Mouse (Mus musculus) retina, adult 2 months (tissue): ENCODE measurements around the gene Pex11b.
"Not testable (repeated sequence)": the region's sequence is repeated elsewhere in the genome, so short reads cannot be mapped to it uniquely, and the experiment has no call there.

Experiments used
- DNase-seq: peaks from one replicate; pipeline ENCODE4 v3.0.0-alpha.2; 2012; ENCODE audit warnings: low read depth, low spot score

The Pex11b gene

DNA sequence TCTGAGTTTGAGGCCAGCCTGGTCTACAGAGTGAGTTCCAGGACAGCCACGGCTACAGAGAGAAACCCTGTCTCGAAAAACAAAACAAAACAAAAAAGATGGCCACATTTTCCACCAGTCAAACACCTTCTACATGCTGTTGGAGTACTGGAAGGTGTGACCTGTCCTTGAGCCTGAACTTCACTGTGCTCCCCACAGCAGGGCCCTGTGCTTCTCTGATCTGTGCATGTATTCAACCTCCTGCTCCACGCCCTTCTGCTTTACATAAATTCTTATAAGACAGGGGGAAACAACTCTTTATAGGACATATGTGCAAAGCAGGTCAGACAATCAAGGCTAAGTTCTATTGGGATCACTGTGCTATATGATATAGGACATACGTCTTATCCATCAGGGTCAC is 12.0 kb upstream of the Pex11b start:
- no peak for DNase-seq

DNA sequence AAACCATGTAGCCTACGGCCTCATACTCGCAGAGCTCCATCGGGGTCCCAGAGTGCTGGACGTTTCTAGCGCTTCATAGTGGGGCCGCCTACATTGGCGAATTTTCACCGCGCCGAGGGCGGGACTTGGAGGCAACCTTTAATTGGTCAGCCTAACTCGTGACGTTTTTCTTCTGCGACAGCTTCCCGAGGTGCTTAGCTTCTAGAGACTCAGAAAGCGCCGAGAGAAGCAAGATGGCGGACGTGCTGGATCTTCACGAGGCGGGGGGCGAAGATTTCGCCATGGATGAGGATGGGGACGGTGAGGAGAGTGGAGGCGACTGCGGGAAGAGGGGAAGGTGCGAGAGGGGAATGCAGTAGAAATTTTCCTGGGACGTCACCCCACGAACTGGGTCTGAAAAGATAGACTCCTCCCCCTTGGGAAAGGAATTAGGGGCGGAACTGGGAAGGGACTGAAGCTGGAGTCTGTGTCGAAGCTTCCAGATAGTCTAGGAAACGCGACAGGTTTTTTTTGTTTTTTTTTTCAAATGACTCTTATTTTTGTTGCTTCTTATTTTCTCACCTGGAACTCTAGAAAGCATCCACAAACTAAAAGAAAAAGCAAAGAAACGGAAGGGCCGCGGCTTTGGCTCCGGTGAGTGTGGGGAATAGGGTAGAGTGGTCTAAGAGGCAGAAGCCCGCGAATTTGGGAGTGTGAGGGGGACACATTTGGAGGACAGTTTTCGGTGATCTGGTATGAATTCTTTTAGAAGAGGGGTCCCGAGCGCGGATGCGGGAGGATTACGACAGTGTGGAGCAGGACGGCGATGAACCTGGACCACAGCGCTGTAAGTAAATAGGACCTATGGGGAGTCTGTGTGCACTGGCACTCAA is 5.2 kb upstream of the Pex11b start, which contains the start of gene Rbm8a:
Gene Rbm8a, plus strand, starts transcription at position 205 of the 872 bp plus-strand sequence.
- peak; percentile 98 for DNase-seq

GRCm38 (mm10) chr3:96632058-96632457 is 3.1 kb upstream of the Pex11b start:
- DNase-seq = no peak

GRCm38 (mm10) chr3:96634015-96634414 is 1.2 kb upstream of the Pex11b start:
- DNase-seq = no peak

DNA sequence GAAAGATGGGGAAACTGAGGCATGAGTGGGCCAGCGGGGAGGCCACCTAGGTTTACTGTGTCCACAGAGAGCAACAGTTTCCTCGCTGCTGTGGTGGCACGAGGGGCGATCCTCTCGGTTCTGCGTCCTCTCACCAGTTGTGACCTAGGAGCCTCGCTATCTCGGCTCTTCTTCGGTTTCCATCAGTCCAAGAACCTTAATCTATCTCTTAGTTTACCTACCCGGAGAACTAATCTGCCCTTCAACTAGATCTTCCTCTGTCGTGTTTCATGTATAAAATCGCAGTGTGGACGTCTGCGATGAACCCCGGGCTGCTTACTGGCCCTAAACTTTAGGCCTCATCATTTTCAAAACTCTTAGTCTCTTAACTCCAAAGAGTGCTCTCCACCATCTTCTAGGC is 730 bp downstream of the Pex11b start:
- DNase-seq = no peak

DNA sequence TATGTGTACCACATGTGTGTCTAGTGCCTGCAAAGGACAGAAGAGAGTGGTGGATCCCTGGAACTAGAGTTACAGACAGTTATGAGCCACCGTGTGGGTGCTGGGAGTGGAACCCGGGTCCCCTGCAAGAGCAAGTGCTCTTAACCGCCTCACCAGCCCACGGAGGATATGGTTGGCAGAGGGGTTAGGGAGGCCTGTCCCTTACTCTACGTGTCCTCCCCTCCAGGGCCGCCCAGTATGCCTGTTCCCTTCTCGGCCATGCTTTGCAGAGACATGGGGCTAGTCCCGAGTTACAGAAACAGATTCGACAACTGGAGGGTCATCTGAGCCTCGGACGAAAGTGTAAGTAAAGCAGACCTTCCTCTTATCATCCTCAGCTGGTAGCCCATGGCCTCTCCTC is 1.3 kb downstream of the Pex11b start:
- no peak for DNase-seq

- DNase-seq = no peak
Measured at GRCm38 (mm10) chr3:96639219-96639618, 4.0 kb downstream of the Pex11b start.

DNA sequence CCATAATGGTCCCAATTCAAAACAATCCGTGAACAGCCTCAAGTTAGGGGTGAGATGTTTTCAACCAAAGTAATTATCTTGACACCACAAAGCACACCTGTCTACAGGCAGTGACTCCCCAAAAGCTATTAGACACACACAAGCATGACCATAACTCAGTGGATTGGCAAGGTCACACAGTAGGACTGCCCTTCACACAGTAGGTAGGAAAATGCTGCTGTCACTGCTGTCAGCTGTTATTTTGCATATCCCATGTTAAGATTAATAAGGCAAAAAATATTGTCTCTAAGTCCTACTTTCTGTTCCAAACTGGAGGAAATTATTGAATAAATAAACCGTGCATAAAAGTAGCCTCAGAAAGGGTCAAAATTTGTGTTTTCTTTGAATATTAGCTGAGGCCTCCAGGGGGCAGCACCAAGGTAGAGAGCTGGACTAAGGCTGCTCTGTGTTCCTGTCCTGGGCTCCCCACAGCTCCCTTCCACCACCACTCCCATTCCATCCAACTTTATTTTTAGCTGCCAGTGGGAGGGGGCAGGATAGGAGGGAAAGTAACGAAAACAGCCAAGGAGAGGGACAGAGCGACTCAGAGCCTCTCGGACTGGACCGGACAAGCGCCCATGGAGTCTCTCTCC is 10.0 kb downstream of the Pex11b start, which contains the start of gene Itga10:
Gene Itga10, plus strand, starts transcription at position 567 of the 632 bp plus-strand sequence.
- no peak for DNase-seq

- DNase-seq = no peak
Measured at GRCm38 (mm10) chr3:96647365-96647764, 12.2 kb downstream of the Pex11b start.

DNA sequence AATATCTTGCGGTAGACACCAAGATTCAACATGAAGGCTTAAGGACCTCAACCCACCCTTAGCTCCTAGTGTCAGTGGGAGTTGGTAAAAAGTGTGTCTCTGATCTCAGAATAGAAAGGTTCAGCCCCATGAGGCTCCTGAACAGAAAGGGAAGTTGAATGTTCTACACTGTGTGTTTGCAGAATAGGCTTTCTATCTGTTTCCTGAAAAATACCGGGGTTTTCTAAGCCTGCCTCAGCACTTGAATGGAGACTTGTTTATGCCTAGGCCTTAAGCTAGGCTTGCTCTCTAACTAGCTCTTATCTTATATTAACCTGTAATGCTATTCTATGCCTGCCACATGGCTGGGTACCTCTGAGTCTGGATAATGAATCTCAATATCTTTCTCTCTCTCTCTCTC is 25.7 kb downstream of the Pex11b start:
- DNase-seq = no peak

GRCm38 (mm10) chr3:96662731-96663316 is 27.6 kb downstream of the Pex11b start:
- no peak for DNase-seq

DNA sequence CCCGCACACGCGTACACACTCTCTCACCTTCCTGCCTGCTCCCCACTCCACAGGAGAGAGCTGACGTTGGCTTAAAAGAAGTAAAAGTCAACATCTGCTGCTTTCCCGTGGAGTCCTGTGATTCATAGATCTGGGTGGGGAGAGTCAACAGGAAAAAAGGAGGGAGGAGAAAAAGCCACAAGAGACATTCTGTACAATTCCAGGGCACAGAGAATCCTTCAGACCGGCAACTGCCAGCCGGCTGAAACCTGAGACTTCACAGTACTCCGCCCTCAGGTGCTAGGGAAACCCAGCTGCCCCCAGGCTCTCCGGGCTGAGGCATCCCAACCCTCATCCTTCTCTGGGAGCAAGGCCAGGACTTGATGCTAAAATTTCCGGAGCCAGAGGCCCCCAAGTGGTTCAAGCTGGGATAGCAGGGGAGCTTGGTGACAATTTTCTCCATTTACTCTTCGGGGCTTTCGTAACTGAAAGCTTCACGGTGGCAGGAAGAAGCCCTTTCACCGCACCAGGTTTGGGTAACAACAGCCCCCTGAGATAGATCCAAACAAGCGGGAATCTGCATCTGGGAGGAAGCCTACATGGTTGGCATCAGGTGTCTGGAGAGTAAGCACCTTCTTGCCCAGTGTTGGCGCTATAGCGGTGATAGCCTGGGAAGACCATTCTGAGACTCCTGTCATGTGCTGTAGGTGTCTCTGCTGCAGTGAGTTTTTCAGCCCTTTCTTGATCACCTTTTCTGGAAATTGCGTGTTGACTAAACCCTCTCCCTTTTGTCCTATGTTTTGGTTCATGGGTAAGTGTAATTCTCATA is 28.5 kb downstream of the Pex11b start:
- DNase-seq = no peak

DNA sequence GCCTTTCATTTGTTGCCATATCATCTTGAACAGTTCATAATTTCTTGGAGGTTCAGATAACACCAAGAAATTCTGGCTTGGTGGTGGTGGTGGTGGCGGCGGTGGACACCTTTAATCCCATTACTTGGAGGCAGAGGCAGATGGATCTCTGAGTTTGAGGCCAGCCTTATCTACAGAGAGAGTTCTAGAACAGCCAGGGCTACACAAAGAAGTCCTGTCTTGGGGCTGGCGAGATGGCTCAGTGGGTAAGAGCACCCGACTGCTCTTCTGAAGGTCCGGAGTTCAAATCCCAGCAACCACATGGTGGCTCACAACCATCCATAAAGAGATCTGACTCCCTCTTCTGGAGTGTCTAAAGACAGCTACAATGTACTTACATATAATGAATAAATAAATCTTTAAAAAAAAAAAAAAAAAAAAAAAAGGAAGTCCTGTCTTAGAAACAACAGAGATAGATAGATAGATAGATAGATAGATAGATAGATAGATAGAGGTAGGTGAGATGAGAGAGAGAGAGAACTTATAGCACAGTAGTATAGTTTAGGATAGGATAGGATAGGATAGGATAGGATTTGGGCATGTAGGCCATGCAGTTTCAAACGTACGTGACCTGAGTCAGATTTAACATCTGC is 30.7 kb downstream of the Pex11b start:
- DNase-seq = not testable (repeated sequence)

GRCm38 (mm10) chr3:96666916-96667315 is 31.7 kb downstream of the Pex11b start:
- no peak for DNase-seq

- no peak for DNase-seq
Measured at GRCm38 (mm10) chr3:96667316-96667715, 32.1 kb downstream of the Pex11b start.

DNA sequence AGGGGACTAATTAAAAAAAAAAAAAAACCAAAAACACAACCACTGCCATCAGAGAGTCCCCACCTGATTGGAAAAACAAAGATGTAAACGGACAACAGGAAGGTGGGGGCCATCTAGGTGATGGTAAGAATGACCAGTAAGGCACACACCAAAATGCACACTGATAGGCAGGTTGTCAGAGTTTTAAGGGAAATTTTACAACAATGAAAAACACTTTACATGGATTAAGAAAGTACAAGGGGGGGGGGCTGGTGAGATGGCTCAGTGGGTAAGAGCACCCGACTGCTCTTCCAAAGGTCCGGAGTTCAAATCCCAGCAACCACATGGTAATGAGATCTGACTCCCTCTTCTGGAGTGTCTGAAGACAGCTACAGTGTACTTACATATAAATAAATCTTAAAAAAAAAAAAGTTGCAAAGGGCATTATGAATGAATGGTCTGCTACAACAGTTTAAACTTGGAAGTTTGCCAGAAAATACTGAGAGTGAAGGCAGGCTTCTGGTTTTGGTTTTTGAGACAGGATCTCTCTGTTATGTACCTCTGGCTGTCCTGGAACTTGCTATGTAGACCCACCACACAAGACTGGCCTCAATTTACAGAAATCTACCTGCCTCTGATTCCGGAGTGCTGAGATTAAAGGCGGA is 33.4 kb downstream of the Pex11b start:
- no peak for DNase-seq

DNA sequence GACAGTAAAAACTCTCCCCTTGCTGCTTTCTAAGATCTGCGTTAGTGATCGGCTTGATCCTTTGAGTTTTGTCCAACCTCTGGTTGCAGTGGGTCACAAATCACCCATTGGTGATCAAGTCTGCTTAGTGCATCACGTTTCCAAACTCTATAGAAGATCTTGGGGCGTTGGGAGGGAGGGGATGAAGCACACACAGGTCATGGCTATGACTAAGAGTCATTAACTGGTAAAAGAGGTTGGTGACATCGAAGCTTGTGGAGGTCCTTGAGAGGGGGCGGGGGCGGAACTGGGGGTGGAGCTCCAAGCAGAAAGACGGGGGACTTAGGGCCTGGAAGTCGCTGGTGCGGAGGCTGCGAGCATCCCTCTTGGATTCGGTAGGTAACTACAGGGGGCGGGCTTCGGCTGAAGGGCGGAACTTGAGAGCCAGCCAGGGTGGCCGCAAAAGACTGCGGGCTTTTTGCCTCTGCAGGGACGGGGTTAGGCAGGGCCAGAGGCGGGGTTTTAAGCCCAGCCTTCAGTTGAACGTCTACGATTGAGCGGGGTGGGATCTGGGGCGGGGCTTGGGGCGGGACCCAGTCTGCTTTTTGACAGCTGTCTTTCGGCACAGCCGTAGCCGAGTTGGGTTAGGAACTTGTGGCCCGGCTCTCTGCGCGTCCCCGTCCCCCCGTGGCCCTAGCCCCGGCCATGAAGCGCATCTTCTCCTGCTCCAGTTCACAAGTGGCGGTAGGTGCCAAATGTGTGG is 34.7 kb downstream of the Pex11b start, which contains the start of gene Ankrd35:
Gene Ankrd35, plus strand, starts transcription at position 405 of the 742 bp plus-strand sequence.
- DNase-seq = no peak

GRCm38 (mm10) chr3:96671519-96671918 is 36.3 kb downstream of the Pex11b start:
- DNase-seq = no peak

- DNase-seq = no peak
Measured at GRCm38 (mm10) chr3:96673514-96673913, 38.3 kb downstream of the Pex11b start.

DNA sequence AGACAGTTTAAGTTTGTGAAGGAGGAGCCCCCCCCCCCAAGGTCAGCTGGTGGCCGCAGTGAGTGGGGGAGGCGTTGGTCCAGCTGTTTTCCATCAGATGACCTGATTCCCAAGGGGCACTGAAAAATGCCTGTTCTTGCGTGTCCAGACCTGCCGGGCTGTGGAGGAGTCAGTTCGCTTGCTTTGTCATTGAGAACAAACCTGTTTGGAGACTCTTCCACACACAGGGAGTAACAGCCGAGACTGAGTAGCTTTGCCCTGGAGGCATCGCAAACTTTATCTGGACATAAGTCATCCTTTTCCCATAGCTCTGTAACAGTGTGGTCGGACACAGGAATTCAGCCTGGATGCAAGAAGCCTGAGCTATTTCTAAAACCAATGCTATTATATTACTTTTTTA is 39.3 kb downstream of the Pex11b start:
- no peak for DNase-seq
